Mouse (Mus musculus) right cerebral cortex, postnatal 36 days (tissue): ENCODE measurements around the gene Cdr1.

Experiments used
- DNase-seq, 2 experiments: peaks; one replicate each; pipeline ENCODE4 v3.0.0; 2022; ENCODE audit warnings: low spot score in 2 of 2, mixed read lengths in 1 of 2

The Cdr1 gene

DNA sequence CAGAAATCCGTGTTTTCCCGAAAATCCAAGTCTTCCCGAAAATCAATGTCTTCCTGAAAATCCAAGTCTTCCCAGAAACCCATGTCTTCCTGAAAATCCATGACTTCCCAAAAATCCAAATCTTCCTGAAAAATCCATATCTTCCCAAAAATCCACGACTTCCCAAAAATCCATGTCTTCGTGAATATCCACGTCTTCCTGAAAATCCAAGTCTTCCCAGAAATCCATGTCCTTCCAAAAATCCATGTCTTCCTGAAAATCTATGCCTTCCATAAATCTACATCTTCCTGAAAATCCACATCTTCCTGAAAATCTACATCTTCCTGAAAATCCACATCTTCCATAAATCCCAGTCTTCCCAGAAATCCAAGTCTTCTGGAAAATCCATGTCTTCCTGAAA lies at the start of gene Cdr1:
Gene Cdr1 (minus strand): TSS at position 101 of the 400 bp plus-strand sequence.
- DNase-seq = no peak

DNA sequence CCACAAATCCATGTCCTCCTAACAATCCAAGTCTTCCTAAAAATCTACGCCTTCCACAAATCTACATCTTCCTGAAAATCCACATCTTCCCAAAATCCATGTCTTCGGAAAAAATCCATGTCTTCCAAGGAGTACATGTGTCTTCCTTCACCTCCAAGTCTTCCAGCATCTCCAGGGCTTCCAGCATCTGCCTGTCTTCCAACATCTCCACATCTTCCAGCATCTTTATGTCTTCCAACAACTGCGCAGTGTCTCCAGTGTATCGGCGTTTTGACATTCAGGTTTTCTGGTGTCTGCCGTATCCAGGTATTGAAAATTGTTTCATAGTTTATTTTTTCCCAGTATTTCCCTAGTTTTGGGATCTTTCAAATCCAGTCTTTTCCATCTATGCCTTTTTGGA lies 511 bp upstream of the Cdr1 start:
- DNase-seq = no peak

GRCm38 (mm10) chrX:61166519-61166918 lies 18.8 kb downstream of the Cdr1 start:
- DNase-seq = no peak

GRCm38 (mm10) chrX:61161249-61161648 lies 24.1 kb downstream of the Cdr1 start:
- DNase-seq = no peak

GRCm38 (mm10) chrX:61154657-61155256 lies 30.6 kb downstream of the Cdr1 start:
- no peak for DNase-seq

- DNase-seq = no peak
These were observed 31.1 kb downstream of the Cdr1 start for GRCm38 (mm10) chrX:61154246-61154645.

DNA sequence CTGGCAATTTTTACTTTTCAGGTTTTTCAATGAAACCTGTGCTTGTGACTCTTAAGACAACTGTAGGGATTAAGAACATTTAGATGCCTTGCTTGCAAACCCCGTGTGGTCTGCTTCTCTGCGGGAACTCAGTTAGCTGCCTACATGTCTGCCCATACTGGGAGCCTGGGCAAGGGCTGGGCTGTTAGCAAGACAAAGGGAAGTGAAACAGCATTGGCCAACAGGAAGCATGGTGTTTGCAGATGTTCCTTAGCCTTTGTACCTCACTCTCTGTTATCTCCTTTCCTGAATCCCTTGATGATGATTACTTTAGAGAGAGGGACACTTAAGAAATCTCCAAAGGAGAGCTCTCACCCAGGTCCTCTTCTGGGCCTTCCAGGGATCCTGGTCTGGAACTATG lies 38.8 kb downstream of the Cdr1 start:
- DNase-seq = no peak

DNA sequence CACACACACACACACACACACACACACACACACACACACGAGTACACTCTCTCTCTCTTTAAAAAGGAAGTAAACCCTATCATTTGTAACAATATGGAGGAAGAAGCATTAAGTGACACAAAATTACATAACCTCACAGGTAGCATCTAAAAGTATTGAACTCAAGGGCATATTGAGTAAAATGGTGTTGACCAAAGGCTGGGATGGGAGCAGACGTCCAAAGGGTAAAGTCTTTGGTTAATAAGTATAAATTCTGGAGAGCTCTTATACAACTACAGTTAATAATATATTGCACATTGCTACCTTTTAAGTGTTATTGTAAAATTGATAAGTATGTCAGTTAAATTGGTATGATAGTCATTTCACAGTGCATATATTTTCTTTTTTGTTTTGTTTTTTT lies 39.9 kb downstream of the Cdr1 start:
- DNase-seq = no peak

DNA sequence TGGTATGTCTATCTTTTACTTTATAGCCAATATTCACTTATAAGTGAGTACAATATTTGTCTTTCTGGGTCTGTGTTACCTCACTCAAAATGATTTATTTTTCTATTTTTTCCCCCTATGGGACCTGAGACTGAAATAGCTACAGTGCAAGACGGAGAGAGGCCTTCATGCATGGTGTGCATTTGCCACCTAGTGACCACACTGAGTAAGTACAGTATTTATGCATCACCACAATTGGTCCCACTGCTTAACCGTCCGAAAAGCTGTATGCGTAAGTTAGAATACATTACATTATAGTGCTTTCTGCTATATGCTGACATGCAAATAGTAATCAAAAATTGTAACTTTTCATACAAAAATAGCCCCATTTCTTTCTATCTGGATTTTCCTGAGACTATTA lies 50.8 kb downstream of the Cdr1 start:
- no peak for DNase-seq
